Mouse (Mus musculus) liver, embryonic 14 days (tissue): ENCODE data around the gene Rln1. TPM values are rescaled to one million over a fixed set of nuclear protein-coding genes. Genes with fewer than 3 reads are reported as not detected.

Experiments used
- polyA plus RNA-seq: library from polyadenylated mRNA; depleted of rRNA; stranded (reverse); fragments of >200 nt; gene quantifications from 2 replicates; pipeline ENCODE4 v1.2.3, GENCODE M21; 2012; rRNA removed

Rln1 gene
- not detected in 2 replicates for polyA plus RNA-seq

GRCm38 (mm10) chr19:29334068-29334745, at the start of gene Rln1:
Gene Rln1, minus strand, starts transcription at chr19:29334670.

GRCm38 (mm10) chr19:29366969-29367622, 32.6 kb upstream of the Rln1 start, which contains the start of the genes Plgrkt and Cd274:
Gene Plgrkt, minus strand, starts transcription at chr19:29367390.
Gene Cd274, plus strand, starts transcription at chr19:29367455.

GRCm38 (mm10) chr19:29325053-29325851, 9.2 kb downstream of the Rln1 start, which contains the start of gene Insl6:
Gene Insl6, minus strand, starts transcription at chr19:29325356.

Other genes with a start within 250 kb of the Rln1 start
- gene Rcl1, start 233.3 kb downstream of the Rln1 start, polyA plus RNA-seq, result 26.8 and 34.6 TPM in 2 replicates
- 14.1 and 16.7 TPM in 2 replicates for gene Jak2, start 82.8 kb downstream of the Rln1 start, polyA plus RNA-seq
- gene Insl6, start 9.3 kb downstream of the Rln1 start, polyA plus RNA-seq, result 0.25 and 0.33 TPM in 2 replicates
- gene Plgrkt, start 32.7 kb upstream of the Rln1 start, polyA plus RNA-seq, result 24.0 and 26.6 TPM in 2 replicates
- 0.84 and 0.85 TPM in 2 replicates for gene Cd274, start 32.8 kb upstream of the Rln1 start, polyA plus RNA-seq
- gene Pdcd1lg2, start 76.2 kb upstream of the Rln1 start, polyA plus RNA-seq, result 0.01 TPM in 1 of 2 replicates, not detected in the other
- 3.3 TPM in 2 replicates for gene Ric1, start 187.6 kb upstream of the Rln1 start, polyA plus RNA-seq